Mouse (Mus musculus) ovary, adult 18-20 months (tissue): ENCODE results near the gene Fblim1.

ENCODE experiments used
- DNase-seq: peaks from one replicate; pipeline ENCODE4 v3.0.0; 2022; ENCODE audit warnings: low spot score, mixed read lengths

The Fblim1 gene

GRCm38 (mm10) chr4:141624983-141625773, 19.3 kb upstream of the Fblim1 start:
- no peak for DNase-seq

- no peak for DNase-seq
Measured at GRCm38 (mm10) chr4:141624134-141624533, 18.2 kb upstream of the Fblim1 start.

- DNase-seq = peak; percentile 78
Measured at GRCm38 (mm10) chr4:141623666-141624065, 17.8 kb upstream of the Fblim1 start, which contains the start of gene Slc25a34. Gene Slc25a34, minus strand, starts transcription at chr4:141623821.

GRCm38 (mm10) chr4:141623037-141623436, 17.1 kb upstream of the Fblim1 start:
- DNase-seq = no peak

GRCm38 (mm10) chr4:141622580-141622979, 16.7 kb upstream of the Fblim1 start:
- no peak for DNase-seq

- no peak for DNase-seq
Measured at GRCm38 (mm10) chr4:141622091-141622490, 16.2 kb upstream of the Fblim1 start.

GRCm38 (mm10) chr4:141621297-141621696, 15.4 kb upstream of the Fblim1 start:
- DNase-seq = no peak

- DNase-seq = no peak
Measured at GRCm38 (mm10) chr4:141619299-141619883, 13.5 kb upstream of the Fblim1 start.

GRCm38 (mm10) chr4:141618565-141619243, 12.8 kb upstream of the Fblim1 start, which contains the start of gene Tmem82:
Gene Tmem82, minus strand, starts transcription at chr4:141618633.
- no peak for DNase-seq

- no peak for DNase-seq
Measured at GRCm38 (mm10) chr4:141617863-141618564, 12.1 kb upstream of the Fblim1 start.

- DNase-seq = peak; percentile 67
Measured at GRCm38 (mm10) chr4:141617299-141617698, 11.4 kb upstream of the Fblim1 start.

- DNase-seq = no peak
Measured at GRCm38 (mm10) chr4:141616811-141617210, 10.9 kb upstream of the Fblim1 start.

GRCm38 (mm10) chr4:141614946-141615345, 9.1 kb upstream of the Fblim1 start:
- no peak for DNase-seq

GRCm38 (mm10) chr4:141609538-141609937, 3.6 kb upstream of the Fblim1 start:
- no peak for DNase-seq

GRCm38 (mm10) chr4:141605421-141605820, 475 bp downstream of the Fblim1 start:
- DNase-seq = no peak

- no peak for DNase-seq
Measured at GRCm38 (mm10) chr4:141604493-141604892, 1.4 kb downstream of the Fblim1 start.

GRCm38 (mm10) chr4:141603921-141604320, 2.0 kb downstream of the Fblim1 start:
- no peak for DNase-seq

GRCm38 (mm10) chr4:141602523-141603223, 3.2 kb downstream of the Fblim1 start:
- no peak for DNase-seq

GRCm38 (mm10) chr4:141601148-141601862, 4.6 kb downstream of the Fblim1 start:
- no peak for DNase-seq

GRCm38 (mm10) chr4:141600364-141600763, 5.5 kb downstream of the Fblim1 start:
- no peak for DNase-seq
